Mouse (Mus musculus) lung, adult 2 months (tissue): ENCODE measurements at regions not wholly inside any gene's neighbourhood (a gene's known extent, or its start where the extent isn't known, plus 50 kb on each side); places are given as distances from the start of the nearest gene placed in this dataset.

Experiments used
- CTCF ChIP-seq: fragments of 200-500 bp; IDR thresholded peaks from 2 replicates; pipeline ENCODE4 v1.5.1; 2011; ENCODE audit warnings: mild to moderate bottlenecking, low read length, control low read depth; ENCODE audit not compliant: insufficient read depth
- POLR2A ChIP-seq: fragments of 200-500 bp; IDR thresholded peaks from 2 replicates; pipeline ENCODE4 v1.6.1; 2011; ENCODE audit warnings: low read depth, mild to moderate bottlenecking, control low read depth, low read length, borderline replicate concordance; ENCODE audit errors: extremely low read depth

- TF ChIP-seq CTCF (no peak), POLR2A (no peak)
These were observed 240.3 kb downstream of the Pik3r1 start for GRCm38 (mm10) chr13:101527691-101528090.
